Mouse (Mus musculus) forelimb bud, embryonic 11.5 days (tissue): ENCODE results near the gene Phf12.
A peak's percentile ranks its signal among the peaks of the same experiment; 100 is the strongest.

Experiments
- DNase-seq: peaks from one replicate; pipeline ENCODE4 v3.0.0-alpha.2; 2012; ENCODE audit warnings: low read depth, low spot score

The Phf12 gene

GRCm38 (mm10) chr11:77982441-77982905 is at the start of gene Phf12:
Gene Phf12 (plus strand): TSS chr11:77982754.
- DNase-seq = peak; percentile 100

GRCm38 (mm10) chr11:77934111-77934521 is 48.4 kb upstream of the Phf12 start:
- DNase-seq = no peak

GRCm38 (mm10) chr11:77934568-77935311 is 47.8 kb upstream of the Phf12 start:
- DNase-seq = no peak

GRCm38 (mm10) chr11:77936846-77937245 is 45.7 kb upstream of the Phf12 start:
- DNase-seq = no peak

- no peak for DNase-seq
These were observed 44.7 kb upstream of the Phf12 start for GRCm38 (mm10) chr11:77937649-77938410.

GRCm38 (mm10) chr11:77942230-77942629 is 40.3 kb upstream of the Phf12 start:
- peak; percentile 45 for DNase-seq

GRCm38 (mm10) chr11:77947860-77948259 is 34.7 kb upstream of the Phf12 start:
- peak; percentile 49 for DNase-seq

- no peak for DNase-seq
These were observed 32.3 kb upstream of the Phf12 start for GRCm38 (mm10) chr11:77950125-77950685.

GRCm38 (mm10) chr11:77950797-77951228 is 31.7 kb upstream of the Phf12 start:
- DNase-seq = no peak

GRCm38 (mm10) chr11:77953671-77954070 is 28.9 kb upstream of the Phf12 start:
- DNase-seq = peak; percentile 14

- DNase-seq = no peak
These were observed 26.1 kb upstream of the Phf12 start for GRCm38 (mm10) chr11:77956428-77956827.

GRCm38 (mm10) chr11:77958268-77958667 is 24.3 kb upstream of the Phf12 start:
- DNase-seq = no peak

- DNase-seq = no peak
These were observed 23.6 kb upstream of the Phf12 start for GRCm38 (mm10) chr11:77958932-77959331.

- DNase-seq = no peak
These were observed 22.4 kb upstream of the Phf12 start for GRCm38 (mm10) chr11:77960199-77960598.

GRCm38 (mm10) chr11:77960898-77961297 is 21.7 kb upstream of the Phf12 start:
- no peak for DNase-seq

GRCm38 (mm10) chr11:77962946-77963345 is 19.6 kb upstream of the Phf12 start:
- DNase-seq = no peak

- no peak for DNase-seq
These were observed 18.0 kb upstream of the Phf12 start for GRCm38 (mm10) chr11:77964415-77965095.

- DNase-seq = no peak
These were observed 17.2 kb upstream of the Phf12 start for GRCm38 (mm10) chr11:77965101-77966036.

- no peak for DNase-seq
These were observed 16.5 kb upstream of the Phf12 start for GRCm38 (mm10) chr11:77966037-77966391.

GRCm38 (mm10) chr11:77967114-77967513 is 15.4 kb upstream of the Phf12 start:
- peak; percentile 82 for DNase-seq

- DNase-seq = no peak
These were observed 13.8 kb upstream of the Phf12 start for GRCm38 (mm10) chr11:77968786-77969185.
